Mouse (Mus musculus): ENCODE measurements around the gene Irf2bpl. TPM values are rescaled to one million over a fixed set of nuclear protein-coding genes. Genes with fewer than 3 reads are reported as not detected.

The Irf2bpl gene
- polyA plus RNA-seq, 1 experiment from 2014 or later = 36.1 TPM

- Histone ChIP-seq H3K27ac (replicated peaks in 1 of 2; ENCODE audit: control insufficient read depth in 1 of 2, insufficient read depth in 1 of 2, low read depth in 2 of 2, low read length in 2 of 2) (peak overlapping the region; percentile 99), H3K4me1 (ENCODE audit: control insufficient read depth in 2 of 2, insufficient read depth in 2 of 2, low read length in 2 of 2) (peaks cover 70 to 91% of the 10 kb centered on the region in 2 experiments), H3K9ac (ENCODE audit: low read length) (peak overlapping the region; percentile 85), H3K27me3 (ENCODE audit: control insufficient read depth, insufficient read depth, low read length) (no peaks in the 10 kb centered on the region), H3K9me3 (ENCODE audit: control insufficient read depth, low read length) (no peaks in the 10 kb centered on the region), H3K4me2 (ENCODE audit: low read length) (peak overlapping the region; percentile 91), H3K36me3 (ENCODE audit: control insufficient read depth, insufficient read depth, low read length) (no peaks in the 10 kb centered on the region), H3K4me3 (ENCODE audit: control insufficient read depth in 1 of 2, insufficient read depth in 1 of 2, low read depth in 1 of 2, low read length in 2 of 2) (peak overlapping the region in 1 of 2 experiments; percentile 50; a peak in 2 of 4 replicates)
- ATAC-seq (ENCODE audit: insufficient number of reproducible peaks, insufficient read depth, low FRiP score, low read depth) = no peak
- WGBS = 3% methylated on average over 16 of the region's 18 CpGs
Observed at GRCm38 (mm10) chr12:86892711-86893311, 8.2 kb upstream of the Irf2bpl start.

- 1% methylated on average over 34 of the region's 37 CpGs for WGBS
- H3K27ac ChIP-seq (replicated peaks in 1 of 2; ENCODE audit: control insufficient read depth in 1 of 2, insufficient read depth in 1 of 2, low read depth in 2 of 2, low read length in 2 of 2) = peak overlapping the region; percentile 95 to 99
- peaks cover 67 to 90% of the 10 kb centered on the region in 2 experiments for H3K4me1 ChIP-seq (ENCODE audit: control insufficient read depth in 2 of 2, insufficient read depth in 2 of 2, low read length in 2 of 2)
- H3K36me3 ChIP-seq (ENCODE audit: control insufficient read depth, insufficient read depth, low read length) = no peaks in the 10 kb centered on the region
- no peak for ATAC-seq (ENCODE audit: insufficient number of reproducible peaks, insufficient read depth, low FRiP score, low read depth)
- H3K4me3 ChIP-seq (ENCODE audit: control insufficient read depth in 1 of 2, insufficient read depth in 1 of 2, low read depth in 1 of 2, low read length in 2 of 2) = peak overlapping the region; percentile 50 to 54
- H3K27me3 ChIP-seq (ENCODE audit: control insufficient read depth, insufficient read depth, low read length) = no peaks in the 10 kb centered on the region
- H3K9ac ChIP-seq (ENCODE audit: low read length) = peak overlapping the region; percentile 85
- H3K4me2 ChIP-seq (ENCODE audit: low read length) = peak overlapping the region; percentile 91
- no peaks in the 10 kb centered on the region for H3K9me3 ChIP-seq (ENCODE audit: control insufficient read depth, low read length)
Observed at GRCm38 (mm10) chr12:86891786-86892702, 7.4 kb upstream of the Irf2bpl start.

GRCm38 (mm10) chr12:86891454-86891785 is 6.8 kb upstream of the Irf2bpl start:
- H3K9ac ChIP-seq (ENCODE audit: low read length) = peak overlapping the region; percentile 85
- peak overlapping the region; percentile 95 to 99 for H3K27ac ChIP-seq (replicated peaks in 1 of 2; ENCODE audit: control insufficient read depth in 1 of 2, insufficient read depth in 1 of 2, low read depth in 2 of 2, low read length in 2 of 2)
- ATAC-seq (ENCODE audit: insufficient number of reproducible peaks, insufficient read depth, low FRiP score, low read depth) = no peak
- H3K27me3 ChIP-seq (ENCODE audit: control insufficient read depth, insufficient read depth, low read length) = no peaks in the 10 kb centered on the region
- WGBS = 16% methylated on average over 11 of the region's 11 CpGs
- H3K4me2 ChIP-seq (ENCODE audit: low read length) = peak overlapping the region; percentile 91
- peak overlapping the region; percentile 50 to 54 for H3K4me3 ChIP-seq (ENCODE audit: control insufficient read depth in 1 of 2, insufficient read depth in 1 of 2, low read depth in 1 of 2, low read length in 2 of 2)
- H3K4me1 ChIP-seq (ENCODE audit: control insufficient read depth in 2 of 2, insufficient read depth in 2 of 2, low read length in 2 of 2) = peaks cover 61 to 90% of the 10 kb centered on the region in 2 experiments
- H3K36me3 ChIP-seq (ENCODE audit: control insufficient read depth, insufficient read depth, low read length) = no peaks in the 10 kb centered on the region
- no peaks in the 10 kb centered on the region for H3K9me3 ChIP-seq (ENCODE audit: control insufficient read depth, low read length)

- peak overlapping the region; percentile 60 to 99 for H3K27ac ChIP-seq (replicated peaks in 1 of 2; ENCODE audit: control insufficient read depth in 1 of 2, insufficient read depth in 1 of 2, low read depth in 2 of 2, low read length in 2 of 2)
- peak overlapping the region; percentile 85 for H3K9ac ChIP-seq (ENCODE audit: low read length)
- H3K4me3 ChIP-seq (ENCODE audit: control insufficient read depth in 1 of 2, insufficient read depth in 1 of 2, low read depth in 1 of 2, low read length in 2 of 2) = no peak overlapping the region
- H3K9me3 ChIP-seq (ENCODE audit: control insufficient read depth, low read length) = no peaks in the 10 kb centered on the region
- no peaks in the 10 kb centered on the region for H3K27me3 ChIP-seq (ENCODE audit: control insufficient read depth, insufficient read depth, low read length)
- H3K36me3 ChIP-seq (ENCODE audit: control insufficient read depth, insufficient read depth, low read length) = no peaks in the 10 kb centered on the region
- WGBS = 36% methylated on average over 8 of the region's 8 CpGs
- peak overlapping the region; percentile 91 for H3K4me2 ChIP-seq (ENCODE audit: low read length)
- ATAC-seq (ENCODE audit: insufficient number of reproducible peaks, insufficient read depth, low FRiP score, low read depth) = no peak
- peaks cover 58 to 90% of the 10 kb centered on the region in 2 experiments for H3K4me1 ChIP-seq (ENCODE audit: control insufficient read depth in 2 of 2, insufficient read depth in 2 of 2, low read length in 2 of 2)
Observed at GRCm38 (mm10) chr12:86890796-86891301, 6.3 kb upstream of the Irf2bpl start.

GRCm38 (mm10) chr12:86890091-86890720 is 5.6 kb upstream of the Irf2bpl start:
- H3K9ac ChIP-seq (ENCODE audit: low read length) = peak overlapping the region; percentile 85
- no peak overlapping the region for H3K4me3 ChIP-seq (ENCODE audit: control insufficient read depth in 1 of 2, insufficient read depth in 1 of 2, low read depth in 1 of 2, low read length in 2 of 2)
- H3K27me3 ChIP-seq (ENCODE audit: control insufficient read depth, insufficient read depth, low read length) = no peaks in the 10 kb centered on the region
- H3K27ac ChIP-seq (replicated peaks in 1 of 2; ENCODE audit: control insufficient read depth in 1 of 2, insufficient read depth in 1 of 2, low read depth in 2 of 2, low read length in 2 of 2) = peak overlapping the region; percentile 97 to 99
- no peak for ATAC-seq (ENCODE audit: insufficient number of reproducible peaks, insufficient read depth, low FRiP score, low read depth)
- H3K4me2 ChIP-seq (ENCODE audit: low read length) = no peak overlapping the region
- no peaks in the 10 kb centered on the region for H3K9me3 ChIP-seq (ENCODE audit: control insufficient read depth, low read length)
- H3K4me1 ChIP-seq (ENCODE audit: control insufficient read depth in 2 of 2, insufficient read depth in 2 of 2, low read length in 2 of 2) = peaks cover 60 to 90% of the 10 kb centered on the region in 2 experiments
- no peaks in the 10 kb centered on the region for H3K36me3 ChIP-seq (ENCODE audit: control insufficient read depth, insufficient read depth, low read length)
- 64% methylated on average over 12 of the region's 12 CpGs for WGBS

- Histone ChIP-seq H3K9me3 (ENCODE audit: control insufficient read depth, low read length) (no peaks in the 10 kb centered on the region), H3K4me2 (ENCODE audit: low read length) (peak overlapping the region; percentile 82), H3K27ac (replicated peaks in 1 of 2; ENCODE audit: control insufficient read depth in 1 of 2, insufficient read depth in 1 of 2, low read depth in 2 of 2, low read length in 2 of 2) (peak overlapping the region; percentile 97 to 99), H3K9ac (ENCODE audit: low read length) (peak overlapping the region; percentile 84), H3K36me3 (ENCODE audit: control insufficient read depth, insufficient read depth, low read length) (no peaks in the 10 kb centered on the region), H3K4me3 (ENCODE audit: control insufficient read depth in 1 of 2, insufficient read depth in 1 of 2, low read depth in 1 of 2, low read length in 2 of 2) (peak overlapping the region; percentile 3 to 35; a peak in 3 of 4 replicates), H3K27me3 (ENCODE audit: control insufficient read depth, insufficient read depth, low read length) (no peaks in the 10 kb centered on the region), H3K4me1 (ENCODE audit: control insufficient read depth in 2 of 2, insufficient read depth in 2 of 2, low read length in 2 of 2) (peaks cover 55 to 86% of the 10 kb centered on the region in 2 experiments)
- WGBS = 14% methylated on average over 7 of the region's 7 CpGs
- no peak for ATAC-seq (ENCODE audit: insufficient number of reproducible peaks, insufficient read depth, low FRiP score, low read depth)
Observed at GRCm38 (mm10) chr12:86889103-86889644, 4.6 kb upstream of the Irf2bpl start.
